Mouse (Mus musculus): ENCODE results near the gene 1110065P20Rik.

1110065P20Rik gene

DNA sequence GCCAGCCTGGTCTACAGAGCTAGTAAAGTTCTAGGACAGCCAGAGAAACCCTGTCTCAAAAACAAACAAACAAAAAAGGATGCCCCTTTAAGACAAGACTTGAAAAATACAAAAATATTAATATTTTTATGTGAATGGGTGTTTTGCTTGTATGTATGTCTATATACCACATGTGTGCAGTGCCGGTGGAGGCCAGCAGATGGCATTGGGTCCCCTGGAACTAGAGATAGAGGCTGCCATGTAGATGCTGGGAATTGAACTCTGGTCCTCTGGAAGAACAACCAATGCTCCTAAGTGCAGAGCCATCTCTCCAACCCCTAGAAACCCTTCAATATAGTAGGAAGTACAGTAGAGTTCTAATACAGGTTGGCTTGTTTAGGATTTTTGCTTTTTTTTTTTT, 10.0 kb downstream of the 1110065P20Rik start:
- no peak for DNase-seq (ENCODE audit: inconsistent ontology term)

DNA sequence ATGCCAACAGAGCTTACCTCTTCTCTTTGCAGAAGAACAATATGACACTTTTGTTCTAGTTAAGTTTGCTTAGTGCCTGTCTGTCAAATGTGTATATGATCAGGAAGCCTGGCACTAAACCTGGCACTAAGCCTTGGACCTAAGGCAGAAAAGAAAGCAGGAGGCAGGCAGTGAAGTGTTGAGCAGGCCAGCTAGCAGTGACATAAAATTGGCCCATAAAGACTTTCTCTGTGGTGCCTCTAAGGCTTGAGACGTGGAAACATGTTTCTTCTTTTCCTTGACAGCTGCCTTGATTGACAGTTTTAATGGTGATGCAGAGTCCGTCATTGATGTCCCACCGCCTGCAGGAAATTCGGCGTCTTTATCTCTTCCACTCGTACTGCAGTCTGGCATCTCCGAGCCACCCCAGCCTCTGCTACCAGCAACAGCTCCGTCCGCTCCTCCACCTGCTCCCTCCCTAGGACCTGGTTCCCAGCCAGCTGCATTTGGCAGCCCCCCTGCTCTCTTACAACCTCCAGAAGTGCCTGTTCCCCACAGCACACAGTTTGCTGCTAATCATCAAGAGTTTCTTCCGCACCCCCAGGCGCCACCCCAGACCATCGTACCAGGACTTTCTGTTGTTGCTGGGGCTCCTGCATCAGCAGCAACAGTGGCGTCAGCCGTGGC, 12.8 kb downstream of the 1110065P20Rik start:
- DNase-seq (ENCODE audit: inconsistent ontology term): no peak

DNA sequence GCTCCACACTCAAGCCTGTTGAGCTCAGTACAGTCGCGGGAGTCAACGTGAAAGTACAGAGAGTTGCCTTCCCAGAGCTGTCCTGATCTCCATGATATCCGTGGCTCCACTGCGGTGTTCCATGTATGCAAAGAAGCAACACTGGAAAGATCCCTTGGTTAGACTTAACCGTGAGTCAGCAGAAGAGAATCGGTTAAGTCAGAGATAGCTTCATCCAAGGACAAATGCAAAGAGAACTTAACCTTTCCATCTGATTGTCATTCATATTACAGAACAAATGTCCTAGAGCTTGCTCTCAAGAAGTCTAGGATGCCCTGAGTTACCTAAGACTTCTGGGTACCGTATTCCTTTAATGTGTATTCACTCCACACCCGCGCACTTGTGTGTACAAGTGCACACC, 18.2 kb downstream of the 1110065P20Rik start:
- DNase-seq (ENCODE audit: inconsistent ontology term): no peak

DNA sequence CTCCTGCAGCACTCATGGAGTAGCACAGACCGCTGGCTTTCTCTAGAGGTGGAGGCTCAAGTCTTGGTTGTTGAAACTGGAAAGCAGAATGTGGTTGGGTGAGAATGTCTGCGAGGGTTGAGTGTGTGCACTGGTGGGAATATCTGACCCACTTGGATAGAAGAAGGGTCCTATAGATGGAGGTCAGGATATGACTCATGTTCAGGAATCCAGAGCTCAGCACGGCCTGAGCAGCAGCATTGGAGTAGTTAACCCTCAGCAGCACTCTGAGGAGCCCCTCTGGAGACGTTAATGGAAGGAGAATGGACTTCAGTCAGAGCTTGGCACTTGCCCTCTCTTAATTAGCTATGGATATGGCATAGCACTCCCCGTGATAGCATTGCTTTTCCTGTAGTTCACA, 21.3 kb downstream of the 1110065P20Rik start:
- peak; percentile 73 for DNase-seq (ENCODE audit: inconsistent ontology term)

- DNase-seq (ENCODE audit: inconsistent ontology term): no peak
These were observed 25.5 kb downstream of the 1110065P20Rik start for GRCm38 (mm10) chr4:124825371-124825965.

GRCm38 (mm10) chr4:124824967-124825366, 26.0 kb downstream of the 1110065P20Rik start:
- no peak for DNase-seq (ENCODE audit: inconsistent ontology term)

DNA sequence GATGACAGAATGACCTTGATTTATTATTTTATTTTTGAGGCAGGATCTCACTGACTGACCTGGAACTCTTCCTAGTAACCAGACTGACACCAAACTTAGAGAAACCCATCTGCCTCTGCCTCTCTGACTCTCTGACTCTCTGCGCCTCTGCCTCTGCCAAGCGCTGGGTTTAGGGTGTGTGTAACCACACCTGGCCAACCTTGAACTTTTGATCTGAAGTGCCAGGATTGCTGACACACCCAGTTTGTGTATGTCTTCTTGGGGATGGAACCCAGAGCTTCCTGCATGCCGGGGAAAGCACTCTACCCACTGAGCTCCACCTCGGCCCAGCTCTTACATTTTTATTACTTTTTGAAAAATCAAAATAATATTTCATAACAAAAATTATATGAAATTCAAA, 32.2 kb downstream of the 1110065P20Rik start:
- no peak for DNase-seq (ENCODE audit: inconsistent ontology term)

- peak; percentile 88 for DNase-seq (ENCODE audit: inconsistent ontology term)
These were observed 33.2 kb downstream of the 1110065P20Rik start for GRCm38 (mm10) chr4:124817803-124818202.

- DNase-seq (ENCODE audit: inconsistent ontology term): peak; percentile 34
These were observed 35.1 kb downstream of the 1110065P20Rik start for GRCm38 (mm10) chr4:124815901-124816300.

GRCm38 (mm10) chr4:124811347-124811975, 39.5 kb downstream of the 1110065P20Rik start:
- DNase-seq (ENCODE audit: inconsistent ontology term): peak; percentile 83

DNA sequence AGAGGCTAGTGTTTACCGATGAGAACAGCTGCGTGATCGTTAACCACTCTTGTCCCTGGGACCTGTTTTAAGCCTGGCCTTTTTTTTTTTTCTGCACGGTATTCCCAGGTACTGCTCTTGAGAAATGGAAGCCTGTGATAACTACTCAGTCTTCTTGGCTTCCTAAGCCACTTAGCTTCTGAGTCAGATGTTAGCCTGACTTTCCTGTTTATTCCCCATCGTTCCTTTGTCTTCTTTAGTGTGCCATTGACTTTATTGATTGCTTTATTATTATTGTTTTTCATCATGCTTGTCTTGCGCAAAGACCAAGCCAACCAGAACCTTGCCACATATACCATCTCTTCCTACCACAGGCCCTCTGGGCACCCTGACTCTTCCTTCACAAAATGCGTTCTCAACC, 40.9 kb downstream of the 1110065P20Rik start:
- DNase-seq (ENCODE audit: inconsistent ontology term): no peak

GRCm38 (mm10) chr4:124809136-124809883, 41.7 kb downstream of the 1110065P20Rik start:
- DNase-seq (ENCODE audit: inconsistent ontology term): no peak

DNA sequence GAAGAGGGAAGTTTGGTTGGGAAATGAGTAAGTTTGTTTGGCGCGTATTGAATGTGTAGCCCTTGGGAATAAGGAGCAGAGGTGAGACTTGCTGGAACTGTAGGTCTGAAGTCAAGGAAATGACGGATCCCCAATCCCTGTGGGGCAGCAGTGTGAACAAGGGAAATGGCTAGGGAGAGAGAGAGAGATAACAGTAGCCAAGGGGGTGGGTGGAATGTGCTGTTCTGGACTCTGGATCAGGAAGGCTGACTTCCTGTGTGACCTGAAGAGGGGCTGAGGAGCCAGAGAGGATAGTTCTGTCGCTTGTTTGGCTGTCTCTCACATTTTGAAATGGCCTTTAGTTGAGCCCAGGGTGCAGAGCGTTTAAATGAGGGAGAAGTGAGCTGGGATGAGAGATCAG, 42.5 kb downstream of the 1110065P20Rik start:
- DNase-seq (ENCODE audit: inconsistent ontology term): no peak

DNA sequence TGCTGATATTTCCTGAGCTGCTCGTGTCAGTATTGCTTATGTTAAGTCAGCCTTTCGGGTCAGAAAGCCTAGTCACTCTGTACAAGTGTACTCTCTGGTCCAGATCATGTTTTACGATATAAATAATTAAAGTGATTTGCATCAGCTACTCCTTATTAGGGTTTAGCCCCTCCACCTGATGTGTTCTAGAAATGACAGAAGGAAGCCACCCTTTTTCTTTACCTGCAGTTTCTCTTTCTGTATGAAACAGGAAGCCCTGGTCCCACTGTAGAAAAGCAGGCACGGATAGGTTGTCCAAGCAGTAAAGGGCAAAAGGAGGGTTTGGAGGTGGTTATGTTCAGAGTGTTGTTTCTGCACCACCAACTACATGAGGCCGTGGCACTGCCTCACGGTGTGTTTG, 47.6 kb downstream of the 1110065P20Rik start:
- DNase-seq (ENCODE audit: inconsistent ontology term): no peak

GRCm38 (mm10) chr4:124802309-124803260, 48.4 kb downstream of the 1110065P20Rik start:
- DNase-seq (ENCODE audit: inconsistent ontology term): peak; percentile 98

DNA sequence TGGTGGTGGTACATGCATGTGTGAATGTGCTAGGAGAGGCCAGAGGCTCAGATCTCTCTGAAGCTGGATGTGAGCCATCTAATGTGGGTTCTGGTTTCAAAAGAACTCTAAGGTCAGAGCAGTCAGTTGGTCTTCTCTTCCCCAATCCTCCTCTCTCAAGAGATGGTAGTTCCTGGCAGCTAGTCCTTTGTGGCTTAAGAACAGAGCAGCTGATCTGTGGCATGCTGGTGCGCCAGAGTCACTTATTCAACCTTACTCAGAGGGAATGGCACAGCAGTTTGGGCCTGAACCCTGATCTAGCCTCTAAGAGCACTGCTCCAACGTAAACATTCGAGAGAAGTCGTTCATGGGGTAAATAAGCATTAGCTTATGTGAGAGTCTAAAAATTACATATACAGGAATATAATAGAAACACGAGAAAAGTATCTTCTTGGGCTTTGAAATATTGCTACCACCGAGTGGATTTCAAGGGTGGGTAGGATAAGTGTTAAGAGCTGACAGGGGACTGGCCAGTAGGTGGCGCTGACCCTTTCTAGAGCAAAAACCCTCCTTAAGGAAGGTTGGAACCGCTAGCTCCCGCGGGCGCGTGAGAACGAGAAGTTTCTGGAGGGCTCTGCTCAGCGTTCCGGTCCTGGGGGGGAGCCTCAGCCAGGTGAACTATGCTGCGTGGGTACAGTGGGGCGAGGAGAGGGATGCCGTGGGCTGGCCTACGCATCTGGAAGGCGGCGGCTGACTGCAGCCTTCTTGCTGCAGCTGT, 49.3 kb downstream of the 1110065P20Rik start, which contains the start of gene Mtf1:
Gene Mtf1 (plus strand): TSS at position 553 of the 757 bp plus-strand sequence.
- peak; percentile 80 for DNase-seq (ENCODE audit: inconsistent ontology term)

Measured in Muller cell, postnatal 12 days (primary cell).